Mouse (Mus musculus) brain, embryonic 14.5 days (tissue): Measurements from ENCODE around the gene Acsbg2.

Experiments
- CTCF ChIP-seq: fragments of 200-500 bp; IDR thresholded peaks from 2 replicates; pipeline ENCODE4 v1.5.1; 2012; ENCODE audit warnings: inconsistent platforms, mild to moderate bottlenecking, moderate library complexity, borderline replicate concordance; ENCODE audit not compliant: insufficient read depth, insufficient read length; ENCODE audit errors: extremely low read depth
- POLR2A ChIP-seq: fragments of 200-500 bp; IDR thresholded peaks from 2 replicates; pipeline ENCODE4 v1.6.1; 2012; ENCODE audit warnings: mild to moderate bottlenecking, inconsistent platforms, borderline replicate concordance; ENCODE audit not compliant: poor library complexity, insufficient read depth, insufficient read length, severe bottlenecking; ENCODE audit errors: extremely low read depth

DNA sequence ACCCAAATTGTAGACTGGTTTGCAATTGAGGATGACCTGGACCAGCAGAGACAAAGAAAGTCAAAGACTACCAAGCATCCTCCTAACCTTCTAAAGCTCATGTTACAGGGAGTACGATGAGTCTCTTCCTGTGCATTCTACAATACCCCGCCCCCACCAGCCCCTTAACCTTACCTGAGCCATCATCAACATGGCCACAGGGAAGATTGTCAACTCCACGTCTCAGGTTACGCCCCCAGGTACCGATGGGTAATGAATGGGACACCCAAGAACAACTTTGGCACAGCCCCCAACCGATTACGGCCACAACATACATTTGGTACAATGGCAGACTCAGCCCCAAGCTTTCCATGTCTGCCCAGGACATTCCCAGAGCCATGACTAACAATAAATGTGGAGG is 33.7 kb downstream of the Acsbg2 start:
- TF ChIP-seq CTCF (no peak), POLR2A (no peak)
